Mouse (Mus musculus) forebrain, embryonic 14.5 days (tissue): ENCODE results near the gene Gtpbp6. TPM values are rescaled to one million over a fixed set of nuclear protein-coding genes. Genes with fewer than 3 reads are reported as not detected.

Experiments used
- ATAC-seq: fragments of 200-750 bp; cut with Nextera tagmentation; 2 replicates; pipeline ENCODE4 v1.8.0; 2017; ENCODE audit warnings: mild to moderate bottlenecking, moderate library complexity
- DNase-seq: peaks from one replicate; pipeline ENCODE4 v3.0.0-alpha.2; 2015; ENCODE audit warnings: low spot score
- H3K27ac ChIP-seq: fragments of 300-500 bp; sonication (generic); 2 replicates; pipeline ENCODE4 v1.5.1; 2014; ENCODE audit warnings: low read depth, mild to moderate bottlenecking, control low read depth, low read length, moderate library complexity
- H3K27me3 ChIP-seq: fragments of 300-500 bp; sonication (generic); replicated peaks from 2 replicates; pipeline ENCODE4 v1.6.1; 2014; ENCODE audit warnings: low read length, control low read depth, mixed read lengths; ENCODE audit not compliant: control insufficient read depth, insufficient read depth
- H3K36me3 ChIP-seq: fragments of 300-500 bp; sonication (generic); 2 replicates; pipeline ENCODE4 v1.6.1; 2014; ENCODE audit warnings: low read length, control low read depth; ENCODE audit not compliant: control insufficient read depth, insufficient read depth
- H3K4me1 ChIP-seq: fragments of 300-500 bp; sonication (generic); 2 replicates; pipeline ENCODE4 v1.6.1; 2014; ENCODE audit warnings: antibody characterized with exemption, low read length, control low read depth; ENCODE audit not compliant: control insufficient read depth, insufficient read depth
- H3K4me2 ChIP-seq: fragments of 300-500 bp; sonication (generic); 2 replicates; pipeline ENCODE4 v1.6.1; 2014; ENCODE audit warnings: mild to moderate bottlenecking, control low read depth, low read length
- H3K4me3 ChIP-seq: fragments of 300-500 bp; sonication (generic); 2 replicates; pipeline ENCODE4 v1.5.1; 2014; ENCODE audit warnings: low read depth, low read length, control low read depth
- H3K9ac ChIP-seq: fragments of 300-500 bp; sonication (generic); 2 replicates; pipeline ENCODE4 v1.6.1; 2014; ENCODE audit warnings: mild to moderate bottlenecking, low read length, control low read depth, moderate library complexity
- H3K9me3 ChIP-seq: fragments of 300-500 bp; sonication (generic); replicated peaks from 2 replicates; pipeline ENCODE4 v1.6.1; 2016; ENCODE audit warnings: low read length, control low read depth, mixed read lengths; ENCODE audit not compliant: control insufficient read depth
- WGBS: fragments of 180-500 bp; shearing (Covaris S2); extraction: QIAGEN DNeasy Blood & Tissue Kit; methylation state at CpG from one replicate; pipeline ENCODE4 v1.1.7; 2014; 5-methylcytosine and 5-hydroxymethylcytosine counted together
- polyA plus RNA-seq: library from polyadenylated mRNA; unstranded; fragments of >200 nt; fragmentation: Nextera tagmentation; extraction: Ambion mirVana; gene quantifications from 2 replicates; pipeline ENCODE4 v1.2.1, GENCODE M21; 2014

The Gtpbp6 gene
- polyA plus RNA-seq, 1 experiment from 2014 or later, result 46.5 TPM

DNA sequence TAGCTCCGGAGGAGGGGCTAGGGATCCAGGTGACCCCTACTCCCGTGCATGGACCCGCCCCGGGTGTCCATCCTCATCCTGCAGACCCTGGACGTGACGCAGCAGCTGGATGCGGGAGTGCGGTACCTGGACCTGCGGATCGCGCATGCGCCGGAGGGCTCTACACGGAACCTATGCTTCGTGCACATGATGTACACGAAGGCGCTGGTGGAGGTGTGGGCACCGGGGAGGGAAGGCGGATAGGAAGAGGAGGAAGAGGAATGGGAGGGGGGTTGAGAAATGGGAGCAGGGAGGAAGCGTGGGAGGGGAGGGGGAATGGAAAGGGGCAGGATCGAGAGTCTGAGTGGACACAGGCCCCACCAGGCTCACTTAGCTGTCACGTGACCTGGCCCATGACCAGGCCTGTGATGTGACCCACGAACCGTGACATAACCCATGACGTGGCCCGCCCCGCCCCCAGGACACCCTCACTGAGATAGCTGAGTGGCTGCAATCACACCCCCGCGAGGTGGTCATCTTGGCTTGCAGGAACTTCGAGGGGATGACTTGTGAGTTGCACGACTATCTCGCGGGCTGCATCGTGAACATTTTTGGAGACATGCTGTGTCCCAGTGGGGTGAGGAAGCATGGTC is 6.2 kb downstream of the Gtpbp6 start:
- H3K9me3 ChIP-seq, result no peaks in the 10 kb centered on the region
- H3K27ac ChIP-seq, result no peak overlapping the region
- H3K9ac ChIP-seq, result peak overlapping the region; percentile 53; the same call in 1 of the 2 replicates
- peaks cover 41% of the 10 kb centered on the region for H3K36me3 ChIP-seq
- H3K27me3 ChIP-seq, result no peaks in the 10 kb centered on the region
- peak overlapping the region; percentile 24 for H3K4me3 ChIP-seq
- DNase-seq (peak; percentile 63), ATAC-seq (peak; percentile 43)
- peak overlapping the region; percentile 64 for H3K4me2 ChIP-seq
- 23% methylated on average over 34 of the region's 34 CpGs for WGBS
- H3K4me1 ChIP-seq, result peaks cover 12% of the 10 kb centered on the region

DNA sequence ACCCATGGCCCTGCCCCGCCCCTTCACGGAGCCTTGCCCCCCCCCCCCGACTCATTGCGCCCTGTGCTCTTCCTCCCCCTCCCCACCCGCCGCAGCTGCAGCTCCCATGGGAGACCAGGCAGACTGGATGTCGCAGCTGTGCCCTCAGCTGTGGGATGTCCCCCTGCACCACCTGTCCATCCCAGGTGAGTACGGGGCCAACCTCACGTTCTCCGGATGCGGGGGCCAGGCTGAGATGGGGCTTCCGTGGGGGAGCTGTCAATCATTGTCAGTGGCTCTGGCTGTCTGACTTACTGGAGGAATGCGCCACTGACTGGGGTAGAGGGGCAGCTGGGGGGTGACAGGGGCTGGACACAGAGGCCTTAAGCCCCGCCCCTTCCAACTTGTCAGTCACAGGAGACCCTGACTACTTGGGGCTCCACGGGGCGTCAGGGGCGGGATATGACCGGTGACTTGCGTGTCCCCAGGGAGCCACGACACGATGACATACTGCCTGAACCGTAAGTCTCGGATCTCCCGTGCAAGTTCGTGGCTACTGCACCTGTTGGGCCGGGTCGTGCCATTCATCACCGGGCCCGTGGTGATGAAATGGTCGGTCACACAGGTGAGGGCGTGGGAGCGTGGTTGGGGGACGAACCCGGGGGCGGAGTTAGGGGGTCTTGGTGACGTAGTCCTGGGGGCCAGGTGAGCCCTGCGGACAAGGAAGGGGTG is 6.9 kb downstream of the Gtpbp6 start:
- 2% methylated on average over 34 of the region's 37 CpGs for WGBS
- H3K27me3 ChIP-seq, result no peaks in the 10 kb centered on the region
- peaks cover 10% of the 10 kb centered on the region for H3K4me1 ChIP-seq
- no peak overlapping the region for H3K27ac ChIP-seq
- H3K4me3 ChIP-seq, result peak overlapping the region; percentile 24
- H3K4me2 ChIP-seq, result peak overlapping the region; percentile 64
- H3K9ac ChIP-seq, result peak overlapping the region; percentile 53; the same call in 1 of the 2 replicates
- DNase-seq (peak; percentile 44), ATAC-seq (peak; percentile 23)
- H3K36me3 ChIP-seq, result peaks cover 35% of the 10 kb centered on the region
- no peaks in the 10 kb centered on the region for H3K9me3 ChIP-seq

GRCm38 (mm10) chr5:110099656-110100580 is 8.1 kb downstream of the Gtpbp6 start, which contains the start of gene Plcxd1:
TSS of gene Plcxd1 (plus strand) at chr5:110099969.
- Histone ChIP-seq H3K4me3 (peak within 1 kb of the TSS; percentile 24), H3K4me2 (peak within 1 kb of the TSS; percentile 64), H3K9ac (no peak within 1 kb of the TSS), H3K36me3 (peaks cover 24% of the 10 kb centered on the region), H3K27ac (no peak within 1 kb of the TSS), H3K9me3 (no peaks in the 10 kb centered on the region), H3K4me1 (peaks cover 11% of the 10 kb centered on the region), H3K27me3 (no peaks in the 10 kb centered on the region)
- ATAC-seq (no peak), DNase-seq (no peak)
- WGBS, result 5% methylated on average over 25 of the region's 25 CpGs

DNA sequence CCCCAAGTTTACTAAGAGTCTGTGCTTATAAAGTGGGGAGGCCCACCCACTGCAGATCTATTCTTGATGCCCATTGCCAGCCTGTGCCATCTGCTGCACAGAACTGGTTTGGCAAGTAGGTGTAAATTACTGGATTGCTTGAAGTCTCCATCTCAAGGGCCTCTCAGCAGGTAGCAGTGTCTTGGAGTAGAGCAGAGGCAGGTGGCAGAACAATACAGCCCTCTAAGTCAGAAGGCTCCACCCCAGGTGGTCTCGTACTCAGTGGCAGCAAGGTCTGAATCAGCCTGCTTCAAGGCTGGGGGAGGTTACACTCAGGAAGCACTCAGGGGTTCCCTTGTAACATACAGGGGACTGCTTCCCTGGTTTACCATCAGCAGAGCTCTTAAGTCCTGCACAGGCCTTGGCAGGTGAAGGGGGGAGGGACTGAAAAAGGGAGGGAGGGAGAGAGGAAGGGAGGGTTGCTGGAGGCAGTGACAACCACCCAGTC is 9.0 kb downstream of the Gtpbp6 start:
- no peak overlapping the region for H3K9ac ChIP-seq
- H3K36me3 ChIP-seq, result peaks cover 16% of the 10 kb centered on the region
- H3K27me3 ChIP-seq, result no peaks in the 10 kb centered on the region
- no peaks in the 10 kb centered on the region for H3K9me3 ChIP-seq
- no peak overlapping the region for H3K27ac ChIP-seq
- no peak overlapping the region for H3K4me2 ChIP-seq
- H3K4me1 ChIP-seq, result peaks cover 15% of the 10 kb centered on the region
- no peak for DNase-seq
- WGBS, result 29% methylated on average over 1 of the region's 1 CpGs
- ATAC-seq, result no peak
- H3K4me3 ChIP-seq, result no peak overlapping the region

DNA sequence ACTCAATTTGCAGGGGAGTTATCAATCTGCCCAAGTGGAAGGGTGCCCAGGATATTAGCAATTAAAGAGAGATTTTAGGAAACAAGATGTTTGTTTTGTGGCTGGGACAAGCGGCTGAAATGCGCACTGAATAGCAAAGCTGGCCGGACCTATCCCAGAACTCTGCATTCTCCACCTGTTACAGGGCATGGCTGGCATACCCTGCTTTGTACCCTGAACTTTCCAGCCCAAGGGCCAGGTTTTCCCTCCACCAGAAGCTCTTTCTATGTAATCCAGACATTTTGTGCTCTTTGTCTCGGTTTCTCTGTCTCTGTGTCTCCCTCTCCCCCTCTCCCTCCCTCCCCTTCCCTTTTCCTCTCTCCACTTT is 13.2 kb downstream of the Gtpbp6 start:
- H3K9me3 ChIP-seq, result no peaks in the 10 kb centered on the region
- H3K4me3 ChIP-seq, result peak overlapping the region; percentile 42
- no peak for DNase-seq
- H3K9ac ChIP-seq, result peak overlapping the region; percentile 61
- 0 out of 2 replicates have a peak, but pooled peaks cover 6% of the 10 kb centered on the region for H3K4me1 ChIP-seq
- H3K36me3 ChIP-seq, result no peaks in the 10 kb centered on the region
- ATAC-seq, result no peak; the same call in 1 of the 2 replicates
- WGBS, result 3% methylated on average over 4 of the region's 4 CpGs
- no peak overlapping the region for H3K27ac ChIP-seq
- no peaks in the 10 kb centered on the region for H3K27me3 ChIP-seq
- H3K4me2 ChIP-seq, result peak overlapping the region; percentile 65

DNA sequence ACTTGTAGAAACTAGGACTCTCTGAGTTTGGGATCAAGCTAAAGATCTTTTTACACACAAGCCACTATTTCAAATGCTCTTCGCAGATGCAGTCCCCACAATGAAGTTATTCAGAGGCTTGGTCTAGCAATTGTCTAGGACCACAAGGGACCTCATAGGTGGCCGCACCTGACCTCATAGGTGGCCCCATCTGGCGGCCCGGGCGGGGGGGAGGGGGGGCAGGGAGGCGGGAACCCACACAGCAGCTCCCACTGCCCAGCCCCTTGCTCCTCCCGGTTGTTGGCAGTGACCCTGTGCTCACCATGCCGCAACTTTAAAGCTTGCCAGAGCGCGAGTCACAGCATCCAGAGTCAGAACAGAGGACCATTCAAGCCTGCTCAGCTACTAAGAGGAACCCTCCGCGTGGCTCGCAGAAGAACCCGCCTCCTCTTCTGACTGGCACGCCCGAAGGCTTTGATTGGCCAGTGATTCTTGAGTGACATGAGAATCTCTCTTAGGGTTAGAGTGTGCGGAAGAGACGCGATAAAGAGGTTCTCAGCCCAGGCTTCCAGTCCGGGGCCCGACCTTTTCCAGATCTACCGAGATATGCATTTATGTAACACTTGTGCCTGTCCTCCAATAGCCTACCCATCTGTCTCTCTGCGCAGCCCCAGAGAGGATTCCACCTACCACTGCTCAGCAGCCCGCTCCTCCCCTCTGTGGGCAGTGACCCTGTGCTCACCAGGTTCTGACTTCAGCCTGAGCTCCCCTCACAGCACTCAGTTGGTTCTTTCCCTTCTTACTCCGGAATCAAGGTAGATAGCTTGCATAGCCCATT is 13.8 kb downstream of the Gtpbp6 start, which contains the start of gene Gm35315:
Gene Gm35315, minus strand, starts transcription at position 391 of the 817 bp plus-strand sequence.
- DNase-seq, result peak; percentile 95
- Histone ChIP-seq H3K4me3 (peak within 1 kb of the TSS; percentile 42), H3K27me3 (no peaks in the 10 kb centered on the region), H3K4me1 (0 out of 2 replicates have a peak, but pooled peaks cover 6% of the 10 kb centered on the region), H3K4me2 (peak within 1 kb of the TSS; percentile 65), H3K9me3 (no peaks in the 10 kb centered on the region), H3K36me3 (no peaks in the 10 kb centered on the region), H3K9ac (peak within 1 kb of the TSS; percentile 61), H3K27ac (no peak within 1 kb of the TSS)
- ATAC-seq, result peak; percentile 98
- WGBS, result under 1% methylated on average over 25 of the region's 25 CpGs

GRCm38 (mm10) chr5:110091546-110091945 is 16.5 kb downstream of the Gtpbp6 start:
- Histone ChIP-seq H3K4me2 (no peak overlapping the region), H3K27me3 (no peaks in the 10 kb centered on the region), H3K4me1 (0 out of 2 replicates have a peak, but pooled peaks cover 6% of the 10 kb centered on the region), H3K27ac (no peak overlapping the region), H3K4me3 (no peak overlapping the region), H3K36me3 (no peaks in the 10 kb centered on the region), H3K9ac (no peak overlapping the region), H3K9me3 (no peaks in the 10 kb centered on the region)
- 69% methylated on average over 2 of the region's 2 CpGs for WGBS
- ATAC-seq, result no peak
- DNase-seq, result no peak
